Mouse (Mus musculus) liver, embryonic 14.5 days (tissue): Measurements from ENCODE around the gene Grk2.

ENCODE experiments used
- CTCF ChIP-seq: IDR thresholded peaks from 2 replicates; pipeline ENCODE4 v1.5.1; 2016; ENCODE audit warnings: antibody characterized with exemption, low read depth, control low read depth
- EP300 ChIP-seq: IDR thresholded peaks from 2 replicates; pipeline ENCODE4 v1.6.1; 2016; ENCODE audit warnings: antibody characterized with exemption, low read depth

GRCm38 (mm10) chr19:4283653-4284052 lies 22.4 kb downstream of the Grk2 start:
- no peak for TF ChIP-seq CTCF
- TF ChIP-seq EP300: no peak
